Mouse (Mus musculus) liver, postnatal 0 days (tissue): ENCODE data around the gene Chrm5.

Source experiments
- CTCF ChIP-seq: sonication (generic); IDR thresholded peaks from 2 replicates; pipeline ENCODE4 v1.5.1; 2016; ENCODE audit warnings: antibody characterized with exemption, low read depth
- EP300 ChIP-seq: IDR thresholded peaks from 2 replicates; pipeline ENCODE4 v1.6.1; 2016; ENCODE audit warnings: antibody characterized with exemption, low read depth, mild to moderate bottlenecking

GRCm38 (mm10) chr2:112448510-112449059, 32.0 kb downstream of the Chrm5 start:
- TF ChIP-seq CTCF (no peak), EP300 (no peak)
